Mouse (Mus musculus): ENCODE measurements around the gene Dnajc10. TPM values are rescaled to one million over a fixed set of nuclear protein-coding genes. Genes with fewer than 3 reads are reported as not detected.

Gene Dnajc10
- polyA plus RNA-seq (2014; fragmentation: Illumina TruSeq; extraction: RNeasy Lipid Tissue Mini Kit (QIAGEN cat#74804); ENCODE audit: low read depth, low replicate concordance), result 31.7 TPM

DNA sequence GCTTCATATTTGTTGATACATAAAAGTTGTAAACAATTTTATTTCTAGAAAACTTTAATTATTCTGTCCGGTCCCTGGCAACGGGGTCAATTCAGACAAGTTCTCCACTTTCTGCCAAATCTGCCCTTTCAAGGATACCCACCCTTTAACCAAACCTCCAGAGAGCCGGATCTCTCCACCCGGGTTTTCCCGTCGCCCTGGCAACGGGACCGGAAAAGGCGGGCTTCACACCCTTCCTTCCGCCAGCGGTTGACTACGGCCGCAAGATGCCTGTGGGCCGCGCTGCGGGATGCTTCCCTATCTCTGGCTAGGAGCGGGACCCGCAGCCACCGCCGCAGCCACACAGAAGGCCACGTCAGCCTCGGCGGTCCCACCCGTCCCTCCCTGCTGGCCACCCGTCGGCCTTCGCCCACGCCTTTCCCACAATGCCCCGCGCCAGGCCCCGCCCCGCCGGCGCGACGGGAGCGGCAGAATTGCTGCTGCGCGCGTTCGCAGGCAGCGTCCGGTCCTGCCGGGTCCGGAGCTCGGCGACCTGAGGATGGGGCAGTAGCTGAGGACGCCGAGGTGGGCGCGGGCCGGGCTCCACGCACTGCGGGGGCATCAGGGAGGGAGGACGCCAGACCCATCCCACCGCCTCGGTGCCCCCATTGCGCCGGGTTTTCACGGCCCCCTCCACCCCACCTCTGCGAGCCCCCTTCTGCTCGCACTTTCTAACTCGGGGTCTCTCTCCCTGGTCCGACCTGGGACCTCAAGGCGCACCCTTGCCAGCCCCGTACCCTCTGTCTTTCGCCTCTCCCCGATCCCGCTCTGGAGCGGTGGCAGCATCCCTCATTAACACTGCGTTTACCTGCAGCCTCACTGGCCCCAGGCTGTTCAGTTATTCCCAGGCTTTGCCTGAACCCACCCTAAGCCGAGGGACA is at the start of gene Dnajc10:
Dnajc10 (plus strand) TSS at position 225 of the 920 bp plus-strand sequence.

GRCm38 (mm10) chr2:80292172-80292571 is 23.1 kb upstream of the Dnajc10 start, which contains the start of gene Prdx6b:
TSS of gene Prdx6b (plus strand) at chr2:80292472.

Other genes starting within 250 kb of the Dnajc10 start
- gene Pde1a, start 186.0 kb upstream of the Dnajc10 start, polyA plus RNA-seq (2014; fragmentation: Illumina TruSeq; extraction: RNeasy Lipid Tissue Mini Kit (QIAGEN cat#74804); ENCODE audit: low read depth, low replicate concordance), result 3.9 TPM
- gene Prdx6b, start 23.0 kb upstream of the Dnajc10 start, polyA plus RNA-seq (2014; fragmentation: Illumina TruSeq; extraction: RNeasy Lipid Tissue Mini Kit (QIAGEN cat#74804); ENCODE audit: low read depth, low replicate concordance), result not detected
- 1.4 TPM for gene Frzb, start 132.2 kb downstream of the Dnajc10 start, polyA plus RNA-seq (2014; fragmentation: Illumina TruSeq; extraction: RNeasy Lipid Tissue Mini Kit (QIAGEN cat#74804); ENCODE audit: low read depth, low replicate concordance)